Mouse (Mus musculus): ENCODE data around the gene Atp8b5. TPM values are rescaled to one million over a fixed set of nuclear protein-coding genes. Genes with fewer than 3 reads are reported as not detected.

The Atp8b5 gene
- total RNA-seq, 2 experiments from 2014 or later, result 0.20 to 0.22 TPM

DNA sequence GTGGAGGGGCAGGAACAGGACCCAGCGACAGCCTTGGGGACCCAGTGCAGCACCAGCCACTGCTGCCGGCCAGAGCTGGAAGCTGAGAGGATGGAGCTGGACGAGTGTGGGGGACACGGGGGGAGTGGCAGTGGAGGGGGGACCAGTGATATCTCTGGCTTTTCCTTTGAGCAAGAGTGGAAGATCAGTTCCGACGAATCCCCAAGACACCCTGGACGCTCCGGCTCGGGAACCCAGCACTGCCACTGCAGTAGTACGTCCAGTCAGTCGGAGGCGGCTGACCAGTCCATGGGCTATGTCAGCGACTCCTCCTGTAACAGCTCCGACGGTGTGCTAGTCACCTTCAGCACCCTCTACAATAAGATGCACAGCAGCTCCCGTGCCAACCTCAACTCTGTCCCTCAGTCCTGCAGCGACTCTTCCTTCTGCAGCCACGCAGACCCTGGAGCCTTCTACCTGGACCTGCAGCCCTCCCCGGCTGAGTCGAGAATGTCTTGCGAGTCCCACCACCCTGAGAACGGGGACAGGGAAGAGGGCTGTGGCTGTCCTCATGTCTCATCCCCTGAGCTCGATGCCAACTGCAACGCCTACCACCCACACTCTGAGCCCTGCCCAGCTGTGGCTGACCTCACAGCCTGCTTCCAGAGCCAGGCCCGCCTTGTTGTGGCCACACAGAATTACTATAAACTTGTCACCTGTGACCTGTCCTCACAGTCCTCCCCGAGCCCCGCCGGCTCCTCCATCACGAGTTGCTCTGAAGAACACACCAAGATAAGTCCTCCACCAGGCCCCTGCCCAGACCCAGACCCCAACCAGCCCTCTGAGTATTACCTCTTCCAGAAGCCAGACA, 148.5 kb downstream of the Atp8b5 start:
- DNase-seq, result no peak

DNA sequence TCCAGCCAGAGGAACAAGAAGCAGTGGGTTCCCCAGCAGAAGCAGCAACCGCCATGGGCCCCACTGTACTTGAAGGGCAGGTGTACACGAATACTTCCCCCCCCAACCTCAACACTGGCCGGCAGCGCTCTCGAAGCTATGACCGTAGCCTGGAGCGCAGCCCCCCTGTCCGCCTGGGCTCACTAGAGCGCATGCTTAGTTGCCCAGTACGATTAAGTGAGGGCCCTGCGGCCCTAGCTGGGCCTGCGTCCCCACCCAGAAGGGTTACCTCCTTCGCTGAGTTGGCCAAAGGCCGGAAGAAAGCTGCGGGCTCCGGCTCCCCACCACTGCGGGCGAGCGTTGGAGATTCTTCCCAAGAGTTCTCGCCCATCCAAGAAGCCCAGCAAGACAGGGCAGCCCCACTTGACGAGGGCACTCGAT, 149.1 kb downstream of the Atp8b5 start:
- DNase-seq, result no peak

- no peak for DNase-seq
Observed at GRCm38 (mm10) chr4:43417269-43418062, 150.5 kb downstream of the Atp8b5 start.

DNA sequence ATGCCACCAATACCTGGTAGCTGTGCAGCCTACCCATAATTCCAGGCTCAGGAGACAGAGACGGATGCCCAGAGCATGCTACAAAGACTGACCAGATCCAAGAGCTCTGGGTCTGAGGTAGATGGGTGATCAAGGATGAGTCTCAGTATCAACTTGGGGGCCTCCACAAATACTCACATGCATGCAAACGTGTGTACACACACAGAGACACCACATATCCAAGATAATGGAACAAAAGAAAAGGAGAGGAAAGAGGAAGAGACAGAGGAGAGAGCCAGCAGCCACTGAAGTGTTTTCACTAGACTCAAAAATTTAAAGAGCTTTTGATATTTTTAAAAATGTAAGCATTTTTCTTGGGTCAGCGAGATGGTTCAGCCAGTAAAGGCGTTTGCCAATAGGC, 151.5 kb downstream of the Atp8b5 start:
- DNase-seq, result no peak

- no peak for DNase-seq
Observed at GRCm38 (mm10) chr4:43418973-43419656, 152.2 kb downstream of the Atp8b5 start.

DNA sequence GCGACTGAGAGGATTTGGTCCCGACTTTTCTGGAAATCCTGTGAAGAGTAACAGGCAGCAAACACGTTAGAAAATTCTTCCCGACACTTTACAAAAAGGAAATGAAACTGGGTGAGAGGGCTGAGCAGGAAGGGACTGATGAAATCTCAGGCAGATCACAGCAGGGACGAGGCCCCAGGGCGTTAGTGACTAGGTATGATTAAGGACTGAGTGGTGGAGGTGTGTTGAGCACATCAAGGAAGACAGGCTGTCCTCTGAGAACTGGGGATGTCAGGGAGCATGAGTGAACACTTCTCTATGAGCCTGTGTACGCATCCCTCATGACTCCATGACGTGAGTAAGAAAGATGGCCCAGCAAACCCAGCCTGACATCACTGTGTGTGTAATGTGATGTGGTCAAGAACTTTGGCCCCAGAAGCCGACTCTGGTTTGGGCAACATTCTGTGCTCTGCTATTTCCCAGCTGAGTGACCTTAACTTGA, 152.9 kb downstream of the Atp8b5 start:
- DNase-seq, result no peak

DNA sequence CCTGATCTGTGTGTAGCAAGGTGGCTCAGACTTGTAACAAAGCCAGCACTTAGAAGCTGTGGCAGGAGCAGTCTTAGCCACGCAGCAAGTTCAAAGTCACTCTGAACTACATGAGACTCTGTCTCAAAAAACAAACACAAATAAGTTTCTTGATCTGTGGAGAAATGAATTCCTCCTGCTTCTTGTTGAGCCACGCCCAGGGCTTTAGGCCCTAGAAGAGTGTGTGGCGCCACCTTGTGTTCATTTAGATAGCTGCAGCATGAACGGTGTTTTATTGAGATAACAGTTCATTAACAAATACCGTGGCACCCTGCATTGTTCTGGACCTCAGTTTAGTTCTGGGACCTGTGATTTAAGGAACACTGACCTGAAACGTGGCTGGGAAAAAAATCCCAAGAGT, 153.3 kb downstream of the Atp8b5 start:
- DNase-seq, result peak; percentile 57 to 72

GRCm38 (mm10) chr4:43421632-43422240, 154.8 kb downstream of the Atp8b5 start:
- no peak for DNase-seq

Other genes starting within 250 kb of the Atp8b5 start
- gene Pigo, start 241.3 kb upstream of the Atp8b5 start, total RNA-seq (2021), result 10 to 100 TPM; 24.9 to 27.0 TPM
- 100 to 1,000 TPM in 1 of 2 experiments, 10 to 100 TPM in 1; 93.4 to 102 TPM for gene Stoml2, start 235.4 kb upstream of the Atp8b5 start, total RNA-seq (2021)
- 10 to 100 TPM; 39.2 to 39.8 TPM for gene Fam214b, start 220.9 kb upstream of the Atp8b5 start, total RNA-seq (2021)
- 10 to 100 TPM; 39.1 to 42.1 TPM for gene Unc13b, start 208.2 kb upstream of the Atp8b5 start, total RNA-seq (2021)
- gene Rusc2, start 114.8 kb downstream of the Atp8b5 start, total RNA-seq (2021), result 100 to 1,000 TPM; 104 to 120 TPM
- gene Fam166b, start 162.0 kb downstream of the Atp8b5 start, total RNA-seq (2021), result 1 to 10 TPM in 1 of 2 experiments, under 1 TPM in 1; 0.72 to 2.6 TPM
- gene Tesk1, start 174.8 kb downstream of the Atp8b5 start, total RNA-seq (2021), result 10 to 100 TPM; 76.2 to 76.3 TPM
- not detected for gene Cd72, start 187.5 kb downstream of the Atp8b5 start, total RNA-seq (2021)
- gene Sit1, start 216.6 kb downstream of the Atp8b5 start, total RNA-seq (2021), result not detected
- gene Ccdc107, start 225.7 kb downstream of the Atp8b5 start, total RNA-seq (2021), result 10 to 100 TPM; 25.0 to 26.0 TPM
- gene Arhgef39, start 232.5 kb downstream of the Atp8b5 start, total RNA-seq (2021), result under 1 TPM; 0.56 to 0.82 TPM
- under 1 TPM; 0.17 to 0.35 TPM for gene Car9, start 239.8 kb downstream of the Atp8b5 start, total RNA-seq (2021)